Mouse (Mus musculus) CH12.LX (cell line): ENCODE results near the gene Glp2r.

ENCODE experiments used
- BHLHE40 ChIP-seq: IDR thresholded peaks from 2 replicates; pipeline ENCODE4 v1.6.1; 2011; ENCODE audit warnings: mild to moderate bottlenecking, low read depth, low read length, improper control_type of control experiment
- CTCF ChIP-seq, 2 experiments: IDR thresholded peaks in 1 of 2; conservative IDR thresholded peaks in 1 of 2; 2 replicates each; pipeline ENCODE4 v1.5.1; 2011 to 2012; ENCODE audit warnings: low read depth in 2 of 2, low read length in 2 of 2, improper control_type of control experiment in 1 of 2, inconsistent platforms in 1 of 2, mild to moderate bottlenecking in 1 of 2, moderate library complexity in 1 of 2
- ELF1 ChIP-seq: IDR thresholded peaks from 2 replicates; pipeline ENCODE4 v1.6.1; 2014; ENCODE audit warnings: low read depth, mild to moderate bottlenecking, inconsistent platforms, low read length, improper control_type of control experiment
- EP300 ChIP-seq: IDR thresholded peaks from 2 replicates; pipeline ENCODE4 v1.6.1; 2011; ENCODE audit warnings: low read length, improper control_type of control experiment
- KAT2A ChIP-seq: IDR thresholded peaks from 2 replicates; pipeline ENCODE4 v1.6.1; 2012; ENCODE audit warnings: low read length, improper control_type of control experiment, inconsistent platforms; ENCODE audit not compliant: insufficient replicate concordance
- MEF2A ChIP-seq: IDR thresholded peaks from 2 replicates; pipeline ENCODE4 v1.6.1; 2014; ENCODE audit warnings: low read depth, mild to moderate bottlenecking, inconsistent platforms, low read length, improper control_type of control experiment, borderline replicate concordance
- MYC ChIP-seq: IDR thresholded peaks from 2 replicates; pipeline ENCODE4 v1.6.1; 2011; ENCODE audit warnings: low read depth, mild to moderate bottlenecking, improper control_type of control experiment, low read length
- POLR2A ChIP-seq: IDR thresholded peaks from 2 replicates; pipeline ENCODE4 v1.6.1; 2011; ENCODE audit warnings: low read depth, mild to moderate bottlenecking, improper control_type of control experiment, low read length
- RCOR1 ChIP-seq: conservative IDR thresholded peaks from 2 replicates; pipeline ENCODE4 v1.6.1; 2012; ENCODE audit warnings: low read depth, mild to moderate bottlenecking, inconsistent platforms, low read length, improper control_type of control experiment
- TCF12 ChIP-seq: IDR thresholded peaks from 2 replicates; pipeline ENCODE4 v1.6.1; 2014; ENCODE audit warnings: low read depth, mild to moderate bottlenecking, inconsistent platforms, low read length, improper control_type of control experiment
- UBTF ChIP-seq: IDR thresholded peaks from 2 replicates; pipeline ENCODE4 v1.6.1; 2012; ENCODE audit warnings: low read depth, mild to moderate bottlenecking, inconsistent platforms, low read length, improper control_type of control experiment, moderate library complexity
- USF1 ChIP-seq: IDR thresholded peaks from 2 replicates; pipeline ENCODE4 v1.6.1; 2014; ENCODE audit warnings: low read depth, mild to moderate bottlenecking, inconsistent platforms, low read length, improper control_type of control experiment
- ZMIZ1 ChIP-seq: IDR thresholded peaks from 2 replicates; pipeline ENCODE4 v1.6.1; 2012; ENCODE audit warnings: low read depth, mild to moderate bottlenecking, inconsistent platforms, low read length, improper control_type of control experiment

DNA sequence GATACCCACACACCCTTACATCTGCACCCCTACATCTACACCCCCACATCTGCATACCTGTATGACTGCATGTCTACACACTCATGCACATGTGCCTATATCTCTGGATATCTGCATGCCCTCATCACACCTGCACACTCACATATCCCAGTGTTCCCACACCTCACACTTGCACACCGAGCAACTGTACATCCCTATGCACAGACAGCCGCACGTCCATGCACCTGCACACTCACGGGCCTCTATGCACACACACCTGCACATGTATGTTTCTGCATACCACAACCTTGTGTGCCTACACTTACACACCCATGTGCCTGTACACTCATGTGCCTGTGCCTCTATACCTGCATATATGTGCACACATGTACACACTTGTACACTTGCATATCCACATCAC lies 107.5 kb downstream of the Glp2r start:
- TF ChIP-seq POLR2A (no peak), KAT2A (no peak), ZMIZ1 (no peak), TCF12 (no peak), EP300 (no peak), MEF2A (no peak), CTCF (conservative IDR thresholded peaks at IDR 0.05 in 1 of 2, IDR thresholded peaks at IDR 0.05 in 1 of 2; ENCODE audit: low read depth in 2 of 2, low read length in 2 of 2) (no peak), USF1 (no peak), BHLHE40 (no peak), RCOR1 (no peak), MYC (no peak), ELF1 (no peak), UBTF (no peak)
